Mouse (Mus musculus) neural tube, embryonic 12.5 days (tissue): ENCODE measurements at regions not wholly inside any gene's neighbourhood (a gene's known extent, or its start where the extent isn't known, plus 50 kb on each side); places are given as distances from the start of the nearest gene placed in this dataset.

ENCODE experiments used
- ATAC-seq: fragments of 200-750 bp; cut with Nextera tagmentation; 2 replicates; pipeline ENCODE4 v1.8.0; 2017; ENCODE audit warnings: low read depth, mild to moderate bottlenecking, moderate TSS enrichment, moderate library complexity; ENCODE audit not compliant: low FRiP score
- H3K27ac ChIP-seq: fragments of 300-500 bp; sonication (generic); 2 replicates; pipeline ENCODE4 v1.5.1; 2016
- H3K27me3 ChIP-seq: fragments of 300-500 bp; sonication (generic); replicated peaks from 2 replicates; pipeline ENCODE4 v1.6.1; 2016; ENCODE audit warnings: mild to moderate bottlenecking
- H3K36me3 ChIP-seq: fragments of 300-500 bp; sonication (generic); 2 replicates; pipeline ENCODE4 v1.6.1; 2016; ENCODE audit warnings: mild to moderate bottlenecking
- H3K4me1 ChIP-seq: fragments of 300-500 bp; sonication (generic); 2 replicates; pipeline ENCODE4 v1.6.1; 2016
- H3K4me2 ChIP-seq: fragments of 300-500 bp; sonication (generic); replicated peaks from 2 replicates; pipeline ENCODE4 v1.6.1; 2016; ENCODE audit warnings: mild to moderate bottlenecking
- H3K4me3 ChIP-seq: fragments of 300-500 bp; sonication (generic); 2 replicates; pipeline ENCODE4 v1.5.1; 2016
- H3K9ac ChIP-seq: fragments of 300-500 bp; sonication (generic); 2 replicates; pipeline ENCODE4 v1.6.1; 2016; ENCODE audit warnings: mild to moderate bottlenecking
- H3K9me3 ChIP-seq: fragments of 300-500 bp; sonication (generic); 2 replicates; pipeline ENCODE4 v1.6.1; 2016; ENCODE audit warnings: mild to moderate bottlenecking
- WGBS: fragments of 180-500 bp; shearing (Covaris S2); methylation state at CpG from one replicate; pipeline ENCODE4 v1.1.7; 2016; 5-methylcytosine and 5-hydroxymethylcytosine counted together

GRCm38 (mm10) chr7:68472800-68473199 is 199.2 kb downstream of the Fam169b start:
- Histone ChIP-seq H3K9me3 (no peaks in the 10 kb centered on the region), H3K9ac (no peak overlapping the region), H3K4me2 (no peak overlapping the region), H3K27ac (no peak overlapping the region), H3K4me1 (peaks cover 9% of the 10 kb centered on the region; the same call in 1 of the 2 replicates), H3K4me3 (no peak overlapping the region), H3K27me3 (no peaks in the 10 kb centered on the region), H3K36me3 (no peaks in the 10 kb centered on the region)
- WGBS: 29% methylated on average over 5 of the region's 5 CpGs
- ATAC-seq: no peak

DNA sequence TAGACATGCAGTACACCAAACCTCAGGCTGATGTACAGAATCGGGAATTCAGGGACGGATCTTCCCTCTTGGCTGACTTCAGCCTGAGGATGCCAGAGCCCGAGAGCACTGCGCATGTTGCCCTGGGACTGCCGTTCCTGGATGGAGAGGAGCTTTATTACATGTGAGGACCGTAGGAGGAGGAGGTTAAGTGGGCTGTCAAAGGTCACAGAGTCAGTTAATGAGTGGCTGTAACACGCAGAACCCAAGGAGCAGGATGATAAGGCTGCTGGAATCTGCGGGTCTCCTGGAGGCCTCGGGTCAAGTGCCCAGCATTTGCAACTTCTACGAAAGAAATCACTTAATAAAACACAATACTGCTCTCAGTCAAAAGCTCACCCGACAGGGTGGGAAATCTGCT is 197.3 kb downstream of the Fam169b start:
- Histone ChIP-seq H3K27ac (no peak overlapping the region), H3K36me3 (no peaks in the 10 kb centered on the region), H3K27me3 (no peaks in the 10 kb centered on the region), H3K9ac (no peak overlapping the region), H3K9me3 (no peaks in the 10 kb centered on the region), H3K4me1 (peaks cover 9% of the 10 kb centered on the region; the same call in 1 of the 2 replicates), H3K4me2 (no peak overlapping the region), H3K4me3 (no peak overlapping the region)
- 61% methylated on average over 11 of the region's 11 CpGs for WGBS
- no peak for ATAC-seq

DNA sequence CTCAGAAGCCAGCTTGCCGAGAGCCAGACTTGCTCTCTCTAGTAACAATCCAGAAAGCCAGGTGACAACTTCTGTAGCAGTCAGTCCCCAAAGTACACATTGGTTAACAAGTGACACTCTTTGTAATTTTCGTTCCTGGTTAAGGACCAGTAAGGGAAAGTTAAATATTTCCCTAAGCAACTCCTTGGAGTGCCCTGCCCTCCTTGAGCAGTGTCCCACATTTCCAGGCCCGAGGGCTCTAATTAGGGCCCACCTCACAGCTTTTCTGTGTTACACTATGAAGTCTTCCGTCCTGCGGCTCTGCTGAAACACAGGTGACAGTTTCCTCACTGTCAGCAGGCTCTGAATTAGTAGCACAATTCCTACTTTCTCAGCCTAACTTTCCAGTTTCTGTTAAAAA is 194.9 kb downstream of the Fam169b start:
- H3K4me2 ChIP-seq: no peak overlapping the region

GRCm38 (mm10) chr7:68457842-68458241 is 184.2 kb downstream of the Fam169b start:
- Histone ChIP-seq H3K4me3 (no peak overlapping the region), H3K9ac (no peak overlapping the region), H3K4me1 (0 out of 2 replicates have a peak, but pooled peaks cover 4% of the 10 kb centered on the region), H3K27ac (no peak overlapping the region), H3K36me3 (no peaks in the 10 kb centered on the region), H3K27me3 (no peaks in the 10 kb centered on the region), H3K4me2 (no peak overlapping the region), H3K9me3 (no peaks in the 10 kb centered on the region)
- WGBS: 97% methylated on average over 1 of the region's 1 CpGs
- no peak for ATAC-seq

More for the DNA sequence above, 194.9 kb downstream of the Fam169b start:
- WGBS: 84% methylated on average over 5 of the region's 5 CpGs
- no peak for ATAC-seq
- Histone ChIP-seq H3K4me3 (no peak overlapping the region), H3K27ac (no peak overlapping the region), H3K4me1 (peaks cover 9% of the 10 kb centered on the region; the same call in 1 of the 2 replicates), H3K9me3 (no peaks in the 10 kb centered on the region), H3K9ac (no peak overlapping the region), H3K27me3 (no peaks in the 10 kb centered on the region), H3K36me3 (no peaks in the 10 kb centered on the region)

- no peaks in the 10 kb centered on the region for H3K9me3 ChIP-seq
- H3K4me3 ChIP-seq: no peak overlapping the region
- H3K36me3 ChIP-seq: no peaks in the 10 kb centered on the region
- WGBS: 42% methylated on average over 5 of the region's 5 CpGs
- no peak for ATAC-seq
- H3K4me2 ChIP-seq: no peak overlapping the region
- no peak overlapping the region for H3K9ac ChIP-seq
- H3K27me3 ChIP-seq: no peaks in the 10 kb centered on the region
- H3K27ac ChIP-seq: no peak overlapping the region
- H3K4me1 ChIP-seq: 0 out of 2 replicates have a peak, but pooled peaks cover 4% of the 10 kb centered on the region
Measured at GRCm38 (mm10) chr7:68455451-68455850, 181.8 kb downstream of the Fam169b start.

- Histone ChIP-seq H3K27ac (no peak overlapping the region), H3K4me2 (no peak overlapping the region), H3K36me3 (no peaks in the 10 kb centered on the region), H3K9ac (no peak overlapping the region), H3K9me3 (no peaks in the 10 kb centered on the region), H3K4me3 (no peak overlapping the region), H3K27me3 (no peaks in the 10 kb centered on the region), H3K4me1 (0 out of 2 replicates have a peak, but pooled peaks cover 4% of the 10 kb centered on the region)
- ATAC-seq: no peak
- WGBS: 84% methylated on average over 8 of the region's 8 CpGs
Measured at GRCm38 (mm10) chr7:68453028-68453692, 179.5 kb downstream of the Fam169b start.

DNA sequence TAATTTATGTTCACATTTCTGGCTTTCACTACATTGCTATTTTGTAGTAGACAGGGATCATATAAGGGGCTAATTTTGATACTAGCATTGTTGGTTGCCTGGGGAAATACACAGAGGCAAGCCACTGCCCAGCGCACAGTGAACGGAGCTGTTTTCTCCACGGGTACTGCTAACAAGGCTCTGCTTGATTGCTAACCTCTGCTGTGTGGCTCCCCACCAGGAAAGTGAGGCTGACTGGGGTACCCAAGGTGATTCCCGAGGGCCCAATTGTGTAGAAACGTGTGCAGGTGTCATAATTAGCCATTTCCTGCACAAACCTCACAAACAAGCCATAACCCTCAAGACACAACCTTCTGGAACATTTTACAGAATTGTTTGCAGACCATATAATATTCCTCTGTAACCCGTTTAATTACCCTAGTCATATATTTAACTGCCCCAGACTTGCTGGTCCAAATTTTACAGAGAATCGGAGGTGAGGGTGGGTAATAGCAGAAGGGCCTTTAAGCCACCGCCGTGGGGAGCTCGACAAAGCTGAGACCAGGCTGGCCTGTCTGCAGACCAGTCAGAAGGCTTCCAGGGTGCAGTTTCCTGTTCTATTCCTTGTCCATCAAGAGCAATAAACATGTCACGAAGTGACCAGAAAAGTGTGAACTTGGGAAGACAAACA is 170.9 kb downstream of the Fam169b start:
- Histone ChIP-seq H3K4me3 (no peak overlapping the region), H3K27me3 (no peaks in the 10 kb centered on the region), H3K36me3 (no peaks in the 10 kb centered on the region), H3K9ac (no peak overlapping the region), H3K4me1 (peaks cover 15% of the 10 kb centered on the region), H3K9me3 (no peaks in the 10 kb centered on the region), H3K27ac (no peak overlapping the region), H3K4me2 (no peak overlapping the region)
- 66% methylated on average over 11 of the region's 11 CpGs for WGBS
- ATAC-seq: no peak

GRCm38 (mm10) chr7:68440661-68441150 is 167.1 kb downstream of the Fam169b start:
- H3K9me3 ChIP-seq: no peaks in the 10 kb centered on the region
- no peaks in the 10 kb centered on the region for H3K36me3 ChIP-seq
- H3K4me3 ChIP-seq: no peak overlapping the region
- peaks cover 15% of the 10 kb centered on the region for H3K4me1 ChIP-seq
- H3K27ac ChIP-seq: no peak overlapping the region
- ATAC-seq: peak; percentile 85
- 14% methylated on average over 11 of the region's 11 CpGs for WGBS
- H3K9ac ChIP-seq: no peak overlapping the region
- no peaks in the 10 kb centered on the region for H3K27me3 ChIP-seq
- no peak overlapping the region for H3K4me2 ChIP-seq

GRCm38 (mm10) chr7:68428946-68429345 is 155.3 kb downstream of the Fam169b start:
- WGBS: 90% methylated on average over 4 of the region's 4 CpGs
- ATAC-seq: no peak
- Histone ChIP-seq H3K27ac (no peak overlapping the region), H3K4me1 (no peaks in the 10 kb centered on the region), H3K27me3 (no peaks in the 10 kb centered on the region), H3K4me3 (no peak overlapping the region), H3K4me2 (no peak overlapping the region), H3K9me3 (no peaks in the 10 kb centered on the region), H3K9ac (no peak overlapping the region), H3K36me3 (no peaks in the 10 kb centered on the region)

DNA sequence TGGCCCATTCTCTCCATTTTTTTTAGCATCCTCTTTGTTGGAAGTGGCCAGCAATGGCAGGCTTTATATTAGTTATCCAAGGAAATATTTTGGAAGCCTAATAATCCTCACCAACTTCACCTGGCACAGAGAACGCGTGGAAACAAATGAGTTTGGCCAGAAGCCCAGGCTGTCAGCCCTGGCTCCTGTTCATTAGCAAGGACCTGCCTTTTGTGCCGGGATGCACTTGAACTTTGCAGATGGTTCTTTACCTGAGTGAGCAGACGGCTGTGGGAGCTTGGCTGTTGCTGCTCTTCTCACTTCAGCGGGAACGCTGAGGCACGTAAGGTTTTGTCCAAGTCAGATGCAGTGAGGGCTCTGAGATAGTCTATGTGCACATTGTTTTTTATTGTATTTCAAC is 142.3 kb downstream of the Fam169b start:
- H3K36me3 ChIP-seq: no peaks in the 10 kb centered on the region
- no peaks in the 10 kb centered on the region for H3K4me1 ChIP-seq
- no peaks in the 10 kb centered on the region for H3K9me3 ChIP-seq
- WGBS: 91% methylated on average over 7 of the region's 7 CpGs
- H3K27me3 ChIP-seq: no peaks in the 10 kb centered on the region
- no peak for ATAC-seq
- H3K9ac ChIP-seq: no peak overlapping the region
- no peak overlapping the region for H3K4me3 ChIP-seq
- H3K4me2 ChIP-seq: no peak overlapping the region
- no peak overlapping the region for H3K27ac ChIP-seq

- H3K4me2 ChIP-seq: no peak overlapping the region
- H3K4me1 ChIP-seq: no peaks in the 10 kb centered on the region
- H3K9me3 ChIP-seq: no peaks in the 10 kb centered on the region
- H3K36me3 ChIP-seq: no peaks in the 10 kb centered on the region
- 84% methylated on average over 1 of the region's 1 CpGs for WGBS
- H3K9ac ChIP-seq: no peak overlapping the region
- no peak overlapping the region for H3K4me3 ChIP-seq
- peaks cover 7% of the 10 kb centered on the region; the same call in 1 of the 2 replicates for H3K27me3 ChIP-seq
- H3K27ac ChIP-seq: no peak overlapping the region
- no peak for ATAC-seq
Measured at GRCm38 (mm10) chr7:68412786-68413185, 139.1 kb downstream of the Fam169b start.
